Mouse (Mus musculus) kidney, adult 11 months (tissue): ENCODE results near the gene Enc1.
"Not testable (repeated sequence)": the region's sequence is repeated elsewhere in the genome, so short reads cannot be mapped to it uniquely, and the experiment has no call there.

Source experiments
- DNase-seq: peaks from one replicate; pipeline ENCODE4 v3.0.0; 2022

Enc1 gene

GRCm38 (mm10) chr13:97253418-97253981 lies 12.6 kb downstream of the Enc1 start:
- no peak for DNase-seq

GRCm38 (mm10) chr13:97253994-97254393 lies 13.1 kb downstream of the Enc1 start:
- no peak for DNase-seq

- DNase-seq, result no peak
These were observed 13.8 kb downstream of the Enc1 start for GRCm38 (mm10) chr13:97254564-97255164.

GRCm38 (mm10) chr13:97255976-97256848 lies 15.3 kb downstream of the Enc1 start:
- DNase-seq, result no peak

GRCm38 (mm10) chr13:97256849-97257379 lies 16.0 kb downstream of the Enc1 start:
- DNase-seq, result no peak

GRCm38 (mm10) chr13:97259271-97259670 lies 18.4 kb downstream of the Enc1 start:
- DNase-seq, result no peak

- DNase-seq, result no peak
These were observed 19.7 kb downstream of the Enc1 start for GRCm38 (mm10) chr13:97260456-97261180.

- DNase-seq, result no peak
These were observed 20.6 kb downstream of the Enc1 start for GRCm38 (mm10) chr13:97261549-97261948.

GRCm38 (mm10) chr13:97262676-97263075 lies 21.8 kb downstream of the Enc1 start:
- no peak for DNase-seq

- not testable (repeated sequence) for DNase-seq
These were observed 24.6 kb downstream of the Enc1 start for GRCm38 (mm10) chr13:97265534-97265933.

GRCm38 (mm10) chr13:97270723-97271122 lies 29.8 kb downstream of the Enc1 start:
- no peak for DNase-seq

GRCm38 (mm10) chr13:97271641-97272040 lies 30.7 kb downstream of the Enc1 start:
- no peak for DNase-seq

- DNase-seq, result no peak
These were observed 33.9 kb downstream of the Enc1 start for GRCm38 (mm10) chr13:97274757-97275156.

- no peak for DNase-seq
These were observed 34.6 kb downstream of the Enc1 start for GRCm38 (mm10) chr13:97275482-97275881.

- DNase-seq, result no peak
These were observed 41.4 kb downstream of the Enc1 start for GRCm38 (mm10) chr13:97282051-97282910.

- no peak for DNase-seq
These were observed 42.0 kb downstream of the Enc1 start for GRCm38 (mm10) chr13:97282911-97283281.

- DNase-seq, result no peak
These were observed 46.1 kb downstream of the Enc1 start for GRCm38 (mm10) chr13:97287046-97287445.

- no peak for DNase-seq
These were observed 49.8 kb downstream of the Enc1 start for GRCm38 (mm10) chr13:97290747-97291146.

GRCm38 (mm10) chr13:97291354-97291753 lies 50.4 kb downstream of the Enc1 start:
- DNase-seq, result no peak

GRCm38 (mm10) chr13:97292026-97292425 lies 51.1 kb downstream of the Enc1 start:
- DNase-seq, result no peak

GRCm38 (mm10) chr13:97292451-97293245 lies 51.7 kb downstream of the Enc1 start:
- no peak for DNase-seq
